Mouse (Mus musculus) spleen, adult 2 months (tissue): ENCODE results near the gene Cbfb.

Source experiments
- CTCF ChIP-seq: fragments of 200-500 bp; IDR thresholded peaks from 2 replicates; pipeline ENCODE4 v1.5.1; 2011; ENCODE audit warnings: mild to moderate bottlenecking, inconsistent platforms; ENCODE audit not compliant: insufficient read depth, insufficient read length, insufficient replicate concordance; ENCODE audit errors: extremely low read depth
- POLR2A ChIP-seq: fragments of 200-500 bp; IDR thresholded peaks from 2 replicates; pipeline ENCODE4 v1.6.1; 2011; ENCODE audit warnings: low read depth, low read length, inconsistent platforms

DNA sequence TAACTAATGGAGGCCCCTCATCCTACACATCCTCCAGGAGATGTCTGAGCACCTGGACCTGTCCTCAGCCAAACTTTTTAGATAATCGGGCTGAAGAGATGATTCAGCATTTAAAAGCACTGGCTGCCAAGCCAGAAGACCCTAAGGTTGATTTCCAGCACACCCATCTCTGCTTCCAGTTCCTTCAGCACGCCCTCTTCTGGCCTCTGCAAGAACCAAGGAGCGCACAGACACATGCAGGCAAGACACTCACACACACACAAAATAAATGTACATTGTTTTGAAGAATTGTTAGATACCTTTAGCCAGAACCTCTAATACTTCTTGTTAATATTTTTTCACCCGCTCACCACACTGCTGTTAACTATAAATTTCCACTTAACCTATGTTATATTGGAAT lies 18.8 kb upstream of the Cbfb start:
- TF ChIP-seq POLR2A (no peak), CTCF (no peak)
